Mouse (Mus musculus) liver, embryonic 12.5 days (tissue): Measurements from ENCODE around the gene Scnn1g. TPM values are rescaled to one million over a fixed set of nuclear protein-coding genes. Genes with fewer than 3 reads are reported as not detected.

Experiments
- ATAC-seq: fragments of 200-750 bp; cut with Nextera tagmentation; 2 replicates; pipeline ENCODE4 v1.8.0; 2017; ENCODE audit warnings: moderate number of reproducible peaks, mild to moderate bottlenecking, moderate library complexity
- H3K27ac ChIP-seq: fragments of 300-500 bp; sonication (generic); 2 replicates; pipeline ENCODE4 v1.5.1; 2016; ENCODE audit warnings: mild to moderate bottlenecking
- H3K27me3 ChIP-seq: fragments of 300-500 bp; sonication (generic); replicated peaks from 2 replicates; pipeline ENCODE4 v1.6.1; 2016; ENCODE audit warnings: mild to moderate bottlenecking, moderate library complexity
- H3K36me3 ChIP-seq: fragments of 300-500 bp; sonication (generic); 2 replicates; pipeline ENCODE4 v1.6.1; 2016; ENCODE audit warnings: mild to moderate bottlenecking, moderate library complexity
- H3K4me1 ChIP-seq: fragments of 300-500 bp; sonication (generic); 2 replicates; pipeline ENCODE4 v1.6.1; 2016
- H3K4me2 ChIP-seq: fragments of 300-500 bp; sonication (generic); 2 replicates; pipeline ENCODE4 v1.6.1; 2016; ENCODE audit warnings: mild to moderate bottlenecking, moderate library complexity
- H3K4me3 ChIP-seq: fragments of 300-500 bp; sonication (generic); 2 replicates; pipeline ENCODE4 v1.5.1; 2016; ENCODE audit warnings: mild to moderate bottlenecking, moderate library complexity
- H3K9ac ChIP-seq: fragments of 300-500 bp; sonication (generic); 2 replicates; pipeline ENCODE4 v1.6.1; 2016; ENCODE audit warnings: mild to moderate bottlenecking, moderate library complexity
- H3K9me3 ChIP-seq: fragments of 300-500 bp; sonication (generic); replicated peaks from 2 replicates; pipeline ENCODE4 v1.6.1; 2016; ENCODE audit warnings: mild to moderate bottlenecking, moderate library complexity
- WGBS: fragments of 180-500 bp; shearing (Covaris S2); methylation state at CpG from one replicate; pipeline ENCODE4 v1.1.7; 2016; ENCODE audit not compliant: insufficient replicate concordance; 5-methylcytosine and 5-hydroxymethylcytosine counted together
- polyA plus RNA-seq: library from polyadenylated mRNA; unstranded; fragments of >200 nt; fragmentation: Nextera tagmentation; extraction: Ambion mirVana; gene quantifications from 2 replicates; pipeline ENCODE4 v1.2.1, GENCODE M21; 2016

Gene Scnn1g
- not detected in 2 replicates for polyA plus RNA-seq

DNA sequence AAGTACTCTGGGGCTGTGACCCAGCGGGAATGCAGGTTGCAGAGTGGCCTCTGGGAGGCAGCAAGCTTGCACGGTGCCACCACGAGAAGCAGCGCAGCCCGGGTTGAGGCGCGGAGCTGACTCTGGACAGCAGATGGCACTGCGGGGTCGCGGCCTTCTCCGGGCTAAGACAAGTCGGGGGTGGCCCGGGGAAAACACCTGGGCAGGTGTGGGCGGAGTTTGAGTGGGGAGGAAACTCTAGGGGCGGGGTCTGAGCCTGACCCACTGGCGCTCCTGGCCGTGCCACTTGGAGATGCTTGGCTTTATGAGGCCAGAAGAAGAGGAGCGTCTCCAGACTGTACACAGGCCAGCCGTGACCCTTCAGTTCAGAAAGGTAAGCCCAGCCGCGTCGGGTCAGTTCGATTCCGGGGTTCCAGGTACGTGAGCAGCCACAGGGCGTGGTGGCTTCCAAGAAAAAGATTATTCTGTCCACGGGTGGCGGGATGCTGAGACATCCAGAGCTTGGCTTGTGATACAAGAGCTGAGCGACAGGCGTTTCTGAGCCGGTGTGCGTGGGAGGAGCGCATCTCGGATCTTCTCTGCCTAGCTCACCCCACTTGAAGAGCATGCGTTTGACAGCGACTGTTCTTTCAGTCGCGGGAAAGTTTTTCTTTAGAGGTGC lies at the start of gene Scnn1g:
Gene Scnn1g, plus strand, starts transcription at position 309 of the 661 bp plus-strand sequence.
- Histone ChIP-seq H3K4me3 (peak within 1 kb of the TSS; percentile 18), H3K27ac (no peak within 1 kb of the TSS), H3K36me3 (no peaks in the 10 kb centered on the region), H3K4me1 (no peaks in the 10 kb centered on the region; the same call in 1 of the 2 replicates), H3K9ac (no peak within 1 kb of the TSS), H3K4me2 (peak within 1 kb of the TSS; percentile 50), H3K9me3 (no peaks in the 10 kb centered on the region), H3K27me3 (peaks cover 59% of the 10 kb centered on the region)
- WGBS, result 3% methylated on average over 38 of the region's 38 CpGs
- ATAC-seq, result peak; percentile 63

DNA sequence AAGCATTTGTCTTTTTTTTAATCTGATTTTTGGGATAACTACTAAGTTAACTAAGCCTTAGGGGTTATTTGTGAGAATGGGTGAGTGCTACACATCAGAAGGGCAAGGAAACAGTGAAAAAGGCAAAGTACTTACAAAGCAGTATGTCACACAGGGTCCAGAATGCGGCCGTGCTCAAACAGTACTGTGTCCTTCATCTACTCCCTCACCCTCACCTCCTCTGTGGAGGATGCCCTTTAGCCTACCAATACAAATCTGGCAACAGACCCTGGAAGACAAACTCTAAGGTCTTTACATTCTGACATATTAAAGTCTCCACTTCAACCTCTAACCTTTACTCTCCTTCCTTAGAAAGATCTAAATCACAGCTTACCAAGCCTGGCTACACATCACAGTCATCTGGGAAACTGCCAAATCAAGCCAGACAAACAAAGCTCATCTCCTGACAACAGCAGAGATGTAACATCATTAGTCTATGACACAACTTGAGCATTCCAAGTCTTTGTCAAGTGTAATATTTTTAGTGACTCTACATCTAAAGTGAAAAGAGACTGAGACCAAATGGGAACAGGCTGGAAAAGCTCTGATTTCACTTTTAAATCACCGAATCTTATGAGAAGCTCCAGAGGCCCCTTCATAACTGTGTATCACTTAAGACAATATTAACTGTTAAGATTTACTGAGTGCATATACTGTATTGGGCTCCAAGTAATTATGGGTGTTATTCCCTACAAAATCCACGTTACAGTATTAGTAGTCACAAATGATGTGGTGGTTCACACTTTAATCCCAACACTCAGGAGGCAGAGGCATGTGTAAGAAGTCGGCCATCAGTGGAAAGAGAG lies 48.9 kb upstream of the Scnn1g start:
- H3K27ac ChIP-seq, result no peak overlapping the region
- WGBS, result 70% methylated on average over 5 of the region's 5 CpGs
- no peak overlapping the region for H3K9ac ChIP-seq
- H3K4me1 ChIP-seq, result no peaks in the 10 kb centered on the region
- no peak overlapping the region for H3K4me3 ChIP-seq
- no peak overlapping the region for H3K4me2 ChIP-seq
- ATAC-seq, result no peak
- 0 out of 2 replicates have a peak, but pooled peaks cover 2% of the 10 kb centered on the region for H3K36me3 ChIP-seq
- no peaks in the 10 kb centered on the region for H3K27me3 ChIP-seq
- no peaks in the 10 kb centered on the region for H3K9me3 ChIP-seq

DNA sequence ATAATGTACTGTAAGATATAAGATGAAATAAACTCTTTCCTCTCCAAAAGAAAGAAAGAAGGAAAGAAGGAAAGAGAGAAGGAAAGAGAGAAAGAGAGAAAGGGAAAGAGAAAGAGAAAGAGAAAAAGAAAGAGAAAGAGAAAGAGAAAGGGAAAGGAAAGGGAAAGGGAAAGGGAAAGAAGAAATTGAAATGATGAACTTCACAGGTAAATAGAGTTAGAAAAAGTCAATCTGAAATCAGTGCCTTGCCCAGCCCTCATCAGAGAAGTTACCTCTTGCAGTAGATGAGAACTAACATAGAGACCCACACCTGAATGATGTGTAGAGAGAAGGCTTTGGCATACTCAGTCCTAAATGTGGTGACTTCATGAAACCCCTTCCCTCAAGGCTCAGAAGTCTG lies 44.9 kb upstream of the Scnn1g start:
- ATAC-seq, result no peak
- no peaks in the 10 kb centered on the region for H3K27me3 ChIP-seq

GRCm38 (mm10) chr7:121691803-121692202 lies 42.5 kb upstream of the Scnn1g start:
- H3K36me3 ChIP-seq, result no peaks in the 10 kb centered on the region
- no peak overlapping the region for H3K4me2 ChIP-seq
- H3K9ac ChIP-seq, result no peak overlapping the region
- 84% methylated on average over 2 of the region's 2 CpGs for WGBS
- no peak for ATAC-seq
- no peaks in the 10 kb centered on the region for H3K27me3 ChIP-seq
- no peaks in the 10 kb centered on the region for H3K9me3 ChIP-seq
- no peaks in the 10 kb centered on the region for H3K4me1 ChIP-seq
- no peak overlapping the region for H3K27ac ChIP-seq
- H3K4me3 ChIP-seq, result no peak overlapping the region

More for the DNA sequence above, 44.9 kb upstream of the Scnn1g start:
- Histone ChIP-seq H3K9ac (no peak overlapping the region), H3K36me3 (0 out of 2 replicates have a peak, but pooled peaks cover 2% of the 10 kb centered on the region), H3K27ac (no peak overlapping the region), H3K4me3 (no peak overlapping the region), H3K4me2 (no peak overlapping the region), H3K9me3 (no peaks in the 10 kb centered on the region), H3K4me1 (no peaks in the 10 kb centered on the region)

GRCm38 (mm10) chr7:121697170-121697569 lies 37.1 kb upstream of the Scnn1g start:
- Histone ChIP-seq H3K4me3 (no peak overlapping the region), H3K27ac (no peak overlapping the region), H3K9me3 (no peaks in the 10 kb centered on the region), H3K36me3 (peaks cover 5% of the 10 kb centered on the region), H3K4me1 (peaks cover 25% of the 10 kb centered on the region), H3K4me2 (no peak overlapping the region), H3K9ac (no peak overlapping the region), H3K27me3 (no peaks in the 10 kb centered on the region)
- ATAC-seq, result no peak

- Histone ChIP-seq H3K27me3 (no peaks in the 10 kb centered on the region), H3K9ac (no peak overlapping the region)
- no peak for ATAC-seq
Measured at GRCm38 (mm10) chr7:121697574-121697973, 36.7 kb upstream of the Scnn1g start.

DNA sequence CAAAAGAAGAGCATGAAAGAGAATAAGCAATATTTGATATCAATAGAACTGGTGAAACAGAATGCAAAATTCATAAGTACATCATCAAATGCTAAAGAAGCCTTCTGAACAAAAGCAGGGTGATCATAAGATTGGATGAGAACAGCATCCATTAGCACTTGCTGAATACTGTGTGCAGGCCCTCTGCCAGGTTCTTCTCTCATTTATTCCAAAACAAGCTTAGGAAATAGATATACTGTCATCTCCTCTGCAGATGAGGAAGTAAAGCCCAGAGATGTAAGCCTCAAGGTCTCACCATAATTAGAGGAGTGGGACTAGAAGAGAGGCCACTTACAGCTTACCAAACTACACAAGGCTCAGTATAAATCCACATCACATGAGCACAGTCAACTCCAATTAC lies 35.1 kb upstream of the Scnn1g start:
- Histone ChIP-seq H3K4me2 (no peak overlapping the region), H3K9me3 (no peaks in the 10 kb centered on the region), H3K4me3 (no peak overlapping the region), H3K36me3 (peaks cover 15% of the 10 kb centered on the region), H3K4me1 (peaks cover 44% of the 10 kb centered on the region), H3K27me3 (no peaks in the 10 kb centered on the region), H3K27ac (no peak overlapping the region), H3K9ac (no peak overlapping the region)
- ATAC-seq, result no peak

More at GRCm38 (mm10) chr7:121697574-121697973, 36.7 kb upstream of the Scnn1g start:
- H3K36me3 ChIP-seq, result peaks cover 7% of the 10 kb centered on the region
- no peak overlapping the region for H3K27ac ChIP-seq
- H3K9me3 ChIP-seq, result no peaks in the 10 kb centered on the region
- H3K4me2 ChIP-seq, result no peak overlapping the region
- H3K4me1 ChIP-seq, result peaks cover 29% of the 10 kb centered on the region
- WGBS, result 49% methylated on average over 1 of the region's 1 CpGs
- no peak overlapping the region for H3K4me3 ChIP-seq

DNA sequence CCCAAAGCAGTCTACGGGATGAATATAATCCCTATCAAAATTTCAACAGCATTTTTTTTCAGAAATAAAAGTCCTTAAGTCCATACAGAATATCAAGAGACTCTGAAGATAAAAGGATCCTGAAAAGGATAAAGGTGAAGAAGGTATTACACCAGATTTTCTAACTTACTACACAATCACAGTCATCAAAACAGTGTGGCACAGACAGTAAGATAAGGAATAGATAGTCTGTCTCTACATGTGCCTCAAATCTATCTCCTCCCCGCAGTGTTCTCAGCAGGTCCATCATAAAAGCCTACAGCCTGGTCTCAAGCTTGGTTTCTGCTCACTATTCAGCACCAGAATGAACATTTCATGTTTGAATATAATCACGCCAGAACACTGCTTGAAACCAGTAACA lies 33.8 kb upstream of the Scnn1g start:
- Histone ChIP-seq H3K27me3 (no peaks in the 10 kb centered on the region), H3K27ac (no peak overlapping the region), H3K4me2 (no peak overlapping the region), H3K36me3 (peaks cover 15% of the 10 kb centered on the region), H3K4me1 (peaks cover 56% of the 10 kb centered on the region), H3K9me3 (no peaks in the 10 kb centered on the region), H3K4me3 (no peak overlapping the region), H3K9ac (no peak overlapping the region)
- ATAC-seq, result no peak
- WGBS, result 72% methylated on average over 3 of the region's 3 CpGs

- H3K4me3 ChIP-seq, result no peak overlapping the region
- H3K36me3 ChIP-seq, result peaks cover 15% of the 10 kb centered on the region
- H3K9ac ChIP-seq, result no peak overlapping the region
- H3K4me2 ChIP-seq, result no peak overlapping the region
- no peak overlapping the region for H3K27ac ChIP-seq
- no peaks in the 10 kb centered on the region for H3K9me3 ChIP-seq
- peaks cover 68% of the 10 kb centered on the region for H3K4me1 ChIP-seq
- 21% methylated on average over 6 of the region's 6 CpGs for WGBS
- H3K27me3 ChIP-seq, result no peaks in the 10 kb centered on the region
- ATAC-seq, result no peak
Measured at GRCm38 (mm10) chr7:121701983-121702382, 32.3 kb upstream of the Scnn1g start.

DNA sequence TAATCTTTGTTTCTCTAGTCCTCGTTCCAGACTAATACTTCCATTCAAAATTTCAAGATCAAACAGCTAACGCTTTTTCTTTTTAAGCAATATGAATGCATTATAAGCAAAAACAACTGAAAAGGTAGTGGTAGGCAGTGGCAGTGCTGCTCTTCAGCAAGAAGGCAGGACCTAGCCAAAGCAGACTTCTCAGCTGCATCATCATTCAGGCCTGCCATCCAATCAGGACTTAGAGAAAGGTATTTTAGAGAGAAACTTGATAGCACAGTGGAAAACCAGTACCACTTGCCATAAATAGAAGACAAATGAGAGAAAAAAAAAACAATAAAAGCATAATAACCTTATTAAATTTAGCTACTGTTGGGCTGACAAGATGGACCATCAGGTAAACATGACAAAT lies 29.2 kb upstream of the Scnn1g start:
- no peak overlapping the region for H3K4me3 ChIP-seq

GRCm38 (mm10) chr7:121706411-121707072 lies 27.7 kb upstream of the Scnn1g start:
- H3K9me3 ChIP-seq, result no peaks in the 10 kb centered on the region
- H3K4me1 ChIP-seq, result peaks cover 57% of the 10 kb centered on the region
- H3K9ac ChIP-seq, result peak overlapping the region; percentile 85
- peak overlapping the region; percentile 99 for H3K4me2 ChIP-seq
- peak overlapping the region; percentile 81 for H3K27ac ChIP-seq
- H3K36me3 ChIP-seq, result 0 out of 2 replicates have a peak, but pooled peaks cover 10% of the 10 kb centered on the region
- H3K4me3 ChIP-seq, result peak overlapping the region; percentile 87
- H3K27me3 ChIP-seq, result peaks cover 28% of the 10 kb centered on the region
- WGBS, result 3% methylated on average over 67 of the region's 77 CpGs
- ATAC-seq, result peak; percentile 57

More for the DNA sequence above, 29.2 kb upstream of the Scnn1g start:
- Histone ChIP-seq H3K36me3 (0 out of 2 replicates have a peak, but pooled peaks cover 10% of the 10 kb centered on the region), H3K9me3 (no peaks in the 10 kb centered on the region), H3K4me1 (peaks cover 68% of the 10 kb centered on the region), H3K27me3 (peaks cover 13% of the 10 kb centered on the region; the same call in 1 of the 2 replicates), H3K4me2 (peak overlapping the region; percentile 99), H3K27ac (no peak overlapping the region), H3K9ac (no peak overlapping the region)
- ATAC-seq, result no peak
- 85% methylated on average over 2 of the region's 2 CpGs for WGBS
